Mouse (Mus musculus) embryonic stem cell, embryonic (primary cell): ENCODE measurements around the gene Tmod2.
"Not testable (repeated sequence)": the region's sequence is repeated elsewhere in the genome, so short reads cannot be mapped to it uniquely, and the experiment has no call there.

Experiments
- CTCF ChIA-PET, 4 experiments: fragments of 300-600 bp in 2 of 4; fragments of 350-600 bp in 2 of 4; sonication (Branson Sonifier 250); formaldehyde crosslinking; loops; one replicate each; lab custom pipeline; 2022; ENCODE audit warnings: inconsistent platforms in 2 of 4; lab: Charles Lee
- POLR2A ChIA-PET, 4 experiments: fragments of 300-600 bp in 2 of 4; fragments of 350-600 bp in 2 of 4; sonication (Branson Sonifier 250); formaldehyde crosslinking; loops; one replicate each; lab custom pipeline; 2022; ENCODE audit warnings: antibody characterized with exemption in 4 of 4, inconsistent platforms in 1 of 4; lab: Charles Lee

The Tmod2 gene

GRCm38 (mm10) chr9:75610571-75611493 is at the start of gene Tmod2:
Gene Tmod2, minus strand, starts transcription at chr9:75611325.
- POLR2A ChIA-PET: interaction anchor here (0.6 to 2.7 kb wide), 12 partner anchors 12 to 956 kb away, joined by 3 to 23 read pairs (median 4); partner anchors contain the start of genes Lysmd2 (in 4 of the 4) and Scg3 (in 1 of the 4)
- CTCF ChIA-PET: interaction anchor here (0.5 to 1.5 kb wide), 6 partner anchors 15 to 566 kb away, joined by 3 to 8 read pairs (median 3); no protein-coding TSS in a partner anchor

DNA sequence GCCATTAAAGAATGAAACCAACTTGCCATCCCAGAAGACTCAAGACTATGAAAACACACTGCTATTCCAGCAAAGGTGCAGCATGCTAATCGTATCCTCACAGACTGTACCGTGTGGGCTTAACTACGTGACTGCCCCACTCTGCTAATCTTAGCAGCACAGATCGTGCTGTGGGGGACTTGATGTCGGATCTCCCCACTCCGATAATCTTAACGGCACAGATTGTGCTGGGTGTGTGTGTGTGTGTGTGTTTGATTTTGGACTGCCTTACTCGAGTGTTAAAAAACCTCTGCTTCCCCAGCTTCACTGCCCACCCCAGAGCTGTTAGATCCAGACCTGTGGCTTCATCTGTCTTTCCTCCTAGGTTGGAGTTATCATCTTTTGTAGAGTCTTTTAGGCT is 49.8 kb upstream of the Tmod2 start:
- ChIA-PET CTCF (no interaction called here), POLR2A (no interaction called here)

DNA sequence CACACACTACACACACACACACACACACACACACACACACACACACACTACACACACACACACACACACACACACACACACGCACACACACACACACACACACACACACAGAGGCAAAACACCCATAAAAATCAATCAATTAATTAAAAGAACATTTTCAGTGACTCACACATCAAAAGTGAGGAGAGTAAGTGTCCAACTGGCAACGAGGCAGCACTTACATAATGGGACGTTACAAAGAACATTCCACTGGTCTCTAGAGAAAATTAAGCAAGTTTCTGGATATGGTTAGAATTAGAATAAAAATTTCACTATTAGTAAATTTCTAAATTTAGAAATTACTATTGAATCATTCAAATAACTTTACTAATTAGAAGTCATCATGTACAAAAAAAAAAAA is 45.3 kb upstream of the Tmod2 start:
- POLR2A ChIA-PET: not testable (repeated sequence)
- CTCF ChIA-PET: interaction anchor here in 1 of 4 experiments (0.7 kb wide), 1 partner anchor 377 kb away, joined by 3 read pairs; no protein-coding TSS in a partner anchor

- ChIA-PET POLR2A (no interaction called here), CTCF (no interaction called here)
These were observed 43.1 kb upstream of the Tmod2 start for GRCm38 (mm10) chr9:75653981-75654911.

DNA sequence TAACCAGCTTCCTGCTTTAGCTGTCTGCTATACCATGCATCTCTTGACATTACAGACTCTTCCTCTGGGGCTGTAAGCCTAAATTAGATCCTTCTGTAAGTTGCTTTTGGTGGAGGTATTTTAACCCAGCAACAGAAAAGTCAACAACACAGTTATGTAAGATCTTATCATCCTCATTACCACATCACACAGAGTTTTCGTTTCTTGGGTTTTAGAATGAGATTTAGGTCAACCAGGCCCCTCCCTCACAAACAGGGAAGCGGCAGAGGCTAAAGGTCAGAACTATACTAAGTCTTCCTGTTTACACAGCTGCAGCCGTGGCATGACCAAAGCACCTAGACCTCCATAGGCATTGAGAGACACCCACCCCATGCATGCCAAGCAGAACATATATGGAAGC is 34.3 kb upstream of the Tmod2 start:
- ChIA-PET POLR2A (no interaction called here), CTCF (no interaction called here)

- POLR2A ChIA-PET: interaction anchor here in 3 of 4 experiments (0.9 to 1.5 kb wide), 5 partner anchors 8 to 65 kb away, joined by 3 to 6 read pairs (median 3); partner anchors contain the start of gene Lysmd2 (in 3 of the 3)
These were observed 23.1 kb upstream of the Tmod2 start for GRCm38 (mm10) chr9:75634226-75634625.

DNA sequence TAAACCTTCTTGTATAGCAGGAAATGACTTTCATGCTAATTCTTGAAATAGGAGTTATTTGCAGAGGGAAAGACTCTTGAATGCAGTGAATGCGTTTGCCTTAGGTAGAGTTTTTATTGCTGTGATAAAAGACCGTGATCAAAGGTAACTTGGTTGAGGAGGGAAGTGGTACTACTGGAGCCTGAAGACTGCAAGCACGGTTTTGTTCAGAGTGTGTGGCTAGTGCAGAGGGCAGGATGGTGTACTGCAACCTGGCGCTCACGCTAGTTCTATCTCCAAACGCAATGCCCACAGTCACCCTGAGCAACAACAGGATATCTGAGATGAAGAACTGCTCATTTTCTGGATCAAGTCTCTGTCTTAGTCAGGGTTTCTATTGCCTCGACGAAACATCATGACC is 22.5 kb upstream of the Tmod2 start:
- ChIA-PET CTCF (no interaction called here), POLR2A (interaction anchor here in 2 of 4 experiments (0.9 to 1.3 kb wide), 3 partner anchors 8 to 64 kb away, joined by 3 to 6 read pairs (median 3); partner anchors contain the start of gene Lysmd2 (in 1 of the 2))

More at GRCm38 (mm10) chr9:75634226-75634625, 23.1 kb upstream of the Tmod2 start:
- CTCF ChIA-PET: interaction anchor here in 1 of 4 experiments (0.6 kb wide), 1 partner anchor 394 kb away, joined by 3 read pairs; no protein-coding TSS in a partner anchor

GRCm38 (mm10) chr9:75632902-75633301 is 21.8 kb upstream of the Tmod2 start:
- CTCF ChIA-PET: interaction anchor here in 2 of 4 experiments (0.6 to 1.3 kb wide), 2 partner anchors 39 to 105 kb away, joined by 3 to 4 read pairs; no protein-coding TSS in a partner anchor
- POLR2A ChIA-PET: no interaction called here

DNA sequence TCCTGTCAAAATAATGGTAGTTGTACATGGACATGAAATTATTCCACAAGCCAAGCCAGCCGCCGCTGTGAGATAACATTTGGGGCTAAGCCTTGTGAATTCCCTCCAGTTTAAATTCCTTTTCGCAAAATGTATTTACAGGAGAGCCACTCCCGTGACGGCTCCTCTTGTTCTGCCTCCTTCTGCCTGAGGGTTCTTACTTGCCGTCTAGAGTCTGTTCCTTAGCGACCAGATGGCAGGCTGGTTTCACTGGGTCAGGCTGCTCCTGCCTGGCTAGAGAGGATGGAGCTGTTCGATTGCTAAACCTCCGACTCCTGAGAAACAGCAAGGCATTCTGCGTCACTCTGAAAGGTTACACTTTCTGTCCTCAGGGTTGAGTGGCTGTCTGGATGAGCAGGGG is 21.0 kb upstream of the Tmod2 start:
- ChIA-PET POLR2A (no interaction called here), CTCF (interaction anchor here in 1 of 4 experiments (1.3 kb wide), 1 partner anchor 104 kb away, joined by 4 read pairs; no protein-coding TSS in a partner anchor)

- POLR2A ChIA-PET: no interaction called here
- CTCF ChIA-PET: interaction anchor here in 1 of 4 experiments (1.1 kb wide), 1 partner anchor 12 kb away, joined by 3 read pairs; no protein-coding TSS in a partner anchor
These were observed 19.8 kb upstream of the Tmod2 start for GRCm38 (mm10) chr9:75630823-75631454.

DNA sequence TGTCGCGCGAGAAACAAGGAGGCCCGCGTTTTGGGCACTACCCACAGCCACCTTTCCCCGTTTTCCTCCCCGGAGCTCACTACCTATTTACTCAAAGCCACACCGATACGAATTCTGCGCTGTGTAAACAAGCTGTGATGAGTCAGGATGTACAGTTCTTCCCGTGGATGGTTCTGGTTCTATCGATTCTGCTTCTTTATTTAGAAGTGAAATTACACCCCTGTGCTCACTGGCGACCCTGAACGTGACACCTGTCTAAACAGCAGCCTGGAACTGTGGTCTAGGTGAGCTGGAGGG is 15.1 kb upstream of the Tmod2 start:
- POLR2A ChIA-PET: interaction anchor here (0.7 to 3.3 kb wide), 21 partner anchors 8 to 717 kb away, joined by 3 to 23 read pairs (median 5); partner anchors contain the start of genes Tmod2 (in 4 of the 4), Scg3 (in 1 of the 4) and Tmod3 (in 1 of the 4)
- CTCF ChIA-PET: interaction anchor here in 2 of 4 experiments (0.6 to 2.0 kb wide), 6 partner anchors 15 to 264 kb away, joined by 3 to 6 read pairs (median 4); partner anchors contain the start of genes Scg3 (in 1 of the 2) and Tmod2 (in 1 of the 2)

GRCm38 (mm10) chr9:75625556-75626307 is 14.6 kb upstream of the Tmod2 start, which contains the start of gene Lysmd2:
Gene Lysmd2, plus strand, starts transcription at chr9:75625741.
- ChIA-PET CTCF (interaction anchor here in 3 of 4 experiments (0.6 to 2.0 kb wide), 9 partner anchors 15 to 555 kb away, joined by 3 to 6 read pairs (median 3); partner anchors contain the start of genes Myo5a (in 1 of the 3), Scg3 (in 1 of the 3) and Tmod2 (in 1 of the 3)), POLR2A (interaction anchor here (0.6 to 3.3 kb wide), 30 partner anchors 9 to 717 kb away, joined by 3 to 23 read pairs (median 4); partner anchors contain the start of genes Tmod2 (in 4 of the 4), Leo1 (in 1 of the 4), Scg3 (in 1 of the 4) and Tmod3 (in 1 of the 4))

DNA sequence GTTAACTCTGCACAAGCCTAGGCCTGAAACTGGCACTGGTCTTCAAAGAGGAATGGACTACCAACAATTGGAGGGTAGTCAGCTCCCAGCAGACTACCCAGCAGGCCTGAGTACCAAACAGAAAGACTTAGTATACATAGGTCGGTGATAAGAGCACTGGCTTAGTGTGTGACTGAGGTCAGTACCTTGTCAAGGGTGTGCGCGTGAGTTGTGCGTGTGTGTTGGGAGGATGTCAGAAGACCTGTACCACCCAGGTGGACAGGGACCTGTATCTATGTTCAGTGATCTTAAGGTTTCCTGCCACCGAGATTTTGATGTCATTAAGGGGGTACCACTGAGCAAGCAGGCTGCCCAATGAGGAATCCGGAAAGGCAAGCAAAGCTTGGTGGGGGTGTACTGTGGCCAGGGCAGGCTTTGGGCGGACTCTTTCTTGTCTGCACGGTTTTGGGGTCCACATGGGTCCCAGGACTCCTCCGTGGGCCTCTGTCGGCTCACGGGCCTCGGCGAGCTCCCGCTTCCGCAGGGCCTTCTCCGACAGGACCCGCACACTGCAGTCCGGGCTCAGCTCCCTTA is 13.9 kb upstream of the Tmod2 start:
- ChIA-PET CTCF (interaction anchor here in 3 of 4 experiments (0.7 to 2.0 kb wide), 7 partner anchors 33 to 554 kb away, joined by 3 to 6 read pairs (median 4); partner anchors contain the start of gene Myo5a (in 1 of the 3)), POLR2A (interaction anchor here (0.6 to 3.3 kb wide), 23 partner anchors 9 to 716 kb away, joined by 3 to 23 read pairs (median 5); partner anchors contain the start of genes Tmod2 (in 4 of the 4), Leo1 (in 1 of the 4), Scg3 (in 1 of the 4) and Tmod3 (in 1 of the 4))

DNA sequence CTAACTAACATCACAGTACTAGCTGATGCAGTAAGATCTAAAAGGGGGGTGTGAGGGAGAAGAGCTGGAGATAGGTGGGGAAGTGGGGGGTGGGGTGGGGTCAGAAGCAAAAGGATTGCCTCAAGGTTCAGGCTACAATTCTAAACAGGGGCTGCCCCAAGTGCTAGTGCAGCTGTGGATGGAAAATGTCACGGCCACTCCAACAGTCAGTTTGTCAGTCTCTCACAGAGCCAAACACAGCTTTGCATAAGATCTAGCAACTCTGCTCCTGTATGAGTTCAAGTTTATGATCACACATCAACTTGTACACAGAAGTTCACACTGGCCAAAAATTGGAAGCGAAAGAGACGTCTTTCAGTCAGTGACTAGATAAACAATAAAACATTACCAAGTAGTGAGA is 10.3 kb upstream of the Tmod2 start:
- POLR2A ChIA-PET: interaction anchor here in 2 of 4 experiments (0.6 to 0.7 kb wide), 3 partner anchors 9 to 264 kb away, joined by 3 to 4 read pairs (median 3); no protein-coding TSS in a partner anchor
- CTCF ChIA-PET: no interaction called here

- POLR2A ChIA-PET, CTCF ChIA-PET: not testable (repeated sequence)
These were observed 8.6 kb upstream of the Tmod2 start for GRCm38 (mm10) chr9:75619761-75620160.

- CTCF ChIA-PET: interaction anchor here in 2 of 4 experiments (0.8 to 1.0 kb wide), 2 partner anchors 12 to 37 kb away, joined by 3 read pairs; no protein-coding TSS in a partner anchor
These were observed 7.8 kb upstream of the Tmod2 start for GRCm38 (mm10) chr9:75618836-75619400.

More at GRCm38 (mm10) chr9:75618836-75619400, 7.8 kb upstream of the Tmod2 start:
- POLR2A ChIA-PET: no interaction called here
